Mouse (Mus musculus) forebrain, embryonic 14.5 days (tissue): ENCODE results near the gene C2cd2. TPM values are rescaled to one million over a fixed set of nuclear protein-coding genes. Genes with fewer than 3 reads are reported as not detected.
A peak's percentile ranks its signal among the peaks of the same experiment; 100 is the strongest.

Experiments used
- ATAC-seq: fragments of 200-750 bp; cut with Nextera tagmentation; 2 replicates; pipeline ENCODE4 v1.8.0; 2017; ENCODE audit warnings: mild to moderate bottlenecking, moderate library complexity
- DNase-seq: peaks from one replicate; pipeline ENCODE4 v3.0.0-alpha.2; 2015; ENCODE audit warnings: low spot score
- H3K27ac ChIP-seq: fragments of 300-500 bp; sonication (generic); 2 replicates; pipeline ENCODE4 v1.5.1; 2014; ENCODE audit warnings: low read depth, mild to moderate bottlenecking, control low read depth, low read length, moderate library complexity
- H3K27me3 ChIP-seq: fragments of 300-500 bp; sonication (generic); replicated peaks from 2 replicates; pipeline ENCODE4 v1.6.1; 2014; ENCODE audit warnings: low read length, control low read depth, mixed read lengths; ENCODE audit not compliant: control insufficient read depth, insufficient read depth
- H3K36me3 ChIP-seq: fragments of 300-500 bp; sonication (generic); 2 replicates; pipeline ENCODE4 v1.6.1; 2014; ENCODE audit warnings: low read length, control low read depth; ENCODE audit not compliant: control insufficient read depth, insufficient read depth
- H3K4me1 ChIP-seq: fragments of 300-500 bp; sonication (generic); 2 replicates; pipeline ENCODE4 v1.6.1; 2014; ENCODE audit warnings: antibody characterized with exemption, low read length, control low read depth; ENCODE audit not compliant: control insufficient read depth, insufficient read depth
- H3K4me2 ChIP-seq: fragments of 300-500 bp; sonication (generic); 2 replicates; pipeline ENCODE4 v1.6.1; 2014; ENCODE audit warnings: mild to moderate bottlenecking, control low read depth, low read length
- H3K4me3 ChIP-seq: fragments of 300-500 bp; sonication (generic); 2 replicates; pipeline ENCODE4 v1.5.1; 2014; ENCODE audit warnings: low read depth, low read length, control low read depth
- H3K9ac ChIP-seq: fragments of 300-500 bp; sonication (generic); 2 replicates; pipeline ENCODE4 v1.6.1; 2014; ENCODE audit warnings: mild to moderate bottlenecking, low read length, control low read depth, moderate library complexity
- H3K9me3 ChIP-seq: fragments of 300-500 bp; sonication (generic); replicated peaks from 2 replicates; pipeline ENCODE4 v1.6.1; 2016; ENCODE audit warnings: low read length, control low read depth, mixed read lengths; ENCODE audit not compliant: control insufficient read depth
- WGBS: fragments of 180-500 bp; shearing (Covaris S2); extraction: QIAGEN DNeasy Blood & Tissue Kit; methylation state at CpG from one replicate; pipeline ENCODE4 v1.1.7; 2014; 5-methylcytosine and 5-hydroxymethylcytosine counted together
- polyA plus RNA-seq: library from polyadenylated mRNA; unstranded; fragments of >200 nt; fragmentation: Nextera tagmentation; extraction: Ambion mirVana; gene quantifications from 2 replicates; pipeline ENCODE4 v1.2.1, GENCODE M21; 2014

Gene C2cd2
- polyA plus RNA-seq, 1 experiment from 2014 or later = 10.2 TPM

GRCm38 (mm10) chr16:97882891-97883290, 79.5 kb downstream of the C2cd2 start:
- Histone ChIP-seq H3K27ac (no peak overlapping the region), H3K4me3 (no peak overlapping the region), H3K27me3 (no peaks in the 10 kb centered on the region), H3K9ac (no peak overlapping the region), H3K4me2 (no peak overlapping the region), H3K9me3 (no peaks in the 10 kb centered on the region), H3K36me3 (peaks cover 3% of the 10 kb centered on the region; the same call in 1 of the 2 replicates), H3K4me1 (no peaks in the 10 kb centered on the region)
- DNase-seq = no peak
- no peak for ATAC-seq

DNA sequence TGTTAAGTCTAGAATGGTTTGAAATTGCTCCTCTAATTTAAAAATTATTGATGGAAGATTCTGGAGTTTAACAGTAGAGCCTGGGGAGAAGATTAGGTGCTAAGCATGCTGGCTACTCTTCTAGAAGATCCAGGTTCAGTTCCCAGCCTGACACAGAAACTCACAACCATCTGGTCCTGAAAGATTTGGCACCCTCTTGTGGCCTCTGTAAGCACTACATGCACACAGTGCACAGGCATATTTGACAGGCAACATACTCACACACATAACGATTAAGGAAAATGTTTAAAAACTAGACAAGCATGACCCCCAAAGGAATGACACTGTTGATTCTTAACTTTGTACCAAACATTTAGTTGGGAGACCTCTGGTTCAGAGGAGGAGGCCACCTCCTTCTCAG, 83.3 kb downstream of the C2cd2 start:
- DNase-seq = peak; percentile 38

DNA sequence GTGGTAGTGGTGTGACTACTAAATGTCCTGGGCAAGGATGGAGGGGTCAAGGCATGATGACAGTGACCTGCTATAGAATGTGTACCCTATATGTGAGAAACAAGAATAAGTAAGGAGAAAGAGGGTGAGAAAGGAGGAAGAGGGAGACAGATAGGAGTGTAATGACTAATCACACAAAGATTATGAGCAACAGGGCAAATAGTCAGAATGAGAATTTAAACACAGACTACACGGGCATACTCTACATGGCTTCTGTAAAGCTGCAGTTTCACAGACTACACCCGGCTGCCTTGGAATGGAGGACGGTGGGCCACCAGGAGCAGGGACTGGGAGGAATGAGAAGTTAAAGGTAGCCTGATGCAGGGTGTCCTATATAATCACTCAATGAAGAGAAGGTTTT, 84.9 kb downstream of the C2cd2 start:
- peaks cover 3% of the 10 kb centered on the region; the same call in 1 of the 2 replicates for H3K36me3 ChIP-seq
- no peaks in the 10 kb centered on the region for H3K27me3 ChIP-seq
- H3K4me3 ChIP-seq = no peak overlapping the region
- no peaks in the 10 kb centered on the region for H3K9me3 ChIP-seq
- no peak overlapping the region for H3K4me2 ChIP-seq
- DNase-seq = no peak
- H3K9ac ChIP-seq = no peak overlapping the region
- ATAC-seq = no peak
- no peak overlapping the region for H3K27ac ChIP-seq
- no peaks in the 10 kb centered on the region for H3K4me1 ChIP-seq
- WGBS = 93% methylated on average over 3 of the region's 3 CpGs

More for the DNA sequence above, 83.3 kb downstream of the C2cd2 start:
- Histone ChIP-seq H3K4me1 (no peaks in the 10 kb centered on the region), H3K9me3 (no peaks in the 10 kb centered on the region), H3K4me3 (no peak overlapping the region), H3K27me3 (no peaks in the 10 kb centered on the region), H3K4me2 (no peak overlapping the region), H3K9ac (no peak overlapping the region), H3K36me3 (peaks cover 3% of the 10 kb centered on the region; the same call in 1 of the 2 replicates), H3K27ac (no peak overlapping the region)
- no peak for ATAC-seq
- 77% methylated on average over 1 of the region's 1 CpGs for WGBS

- Histone ChIP-seq H3K9ac (no peak overlapping the region), H3K9me3 (no peaks in the 10 kb centered on the region), H3K27me3 (no peaks in the 10 kb centered on the region), H3K4me3 (no peak overlapping the region), H3K4me2 (no peak overlapping the region), H3K27ac (no peak overlapping the region), H3K36me3 (no peaks in the 10 kb centered on the region), H3K4me1 (no peaks in the 10 kb centered on the region)
- ATAC-seq (no peak), DNase-seq (no peak)
- 91% methylated on average over 4 of the region's 4 CpGs for WGBS
These were observed 87.3 kb downstream of the C2cd2 start for GRCm38 (mm10) chr16:97875101-97875500.

GRCm38 (mm10) chr16:97874376-97874775, 88.0 kb downstream of the C2cd2 start:
- DNase-seq (no peak), ATAC-seq (no peak)
- Histone ChIP-seq H3K27ac (no peak overlapping the region), H3K4me2 (no peak overlapping the region), H3K9ac (no peak overlapping the region), H3K4me1 (no peaks in the 10 kb centered on the region), H3K36me3 (no peaks in the 10 kb centered on the region), H3K4me3 (no peak overlapping the region), H3K9me3 (no peaks in the 10 kb centered on the region), H3K27me3 (no peaks in the 10 kb centered on the region)
- 65% methylated on average over 1 of the region's 1 CpGs for WGBS

- Histone ChIP-seq H3K4me2 (no peak overlapping the region), H3K9ac (no peak overlapping the region), H3K4me3 (no peak overlapping the region), H3K36me3 (peaks cover 3% of the 10 kb centered on the region; the same call in 1 of the 2 replicates), H3K4me1 (no peaks in the 10 kb centered on the region), H3K27ac (no peak overlapping the region), H3K9me3 (no peaks in the 10 kb centered on the region), H3K27me3 (no peaks in the 10 kb centered on the region)
- ATAC-seq (no peak), DNase-seq (no peak)
- WGBS = 67% methylated on average over 5 of the region's 5 CpGs
These were observed 89.7 kb downstream of the C2cd2 start for GRCm38 (mm10) chr16:97872657-97873056.

DNA sequence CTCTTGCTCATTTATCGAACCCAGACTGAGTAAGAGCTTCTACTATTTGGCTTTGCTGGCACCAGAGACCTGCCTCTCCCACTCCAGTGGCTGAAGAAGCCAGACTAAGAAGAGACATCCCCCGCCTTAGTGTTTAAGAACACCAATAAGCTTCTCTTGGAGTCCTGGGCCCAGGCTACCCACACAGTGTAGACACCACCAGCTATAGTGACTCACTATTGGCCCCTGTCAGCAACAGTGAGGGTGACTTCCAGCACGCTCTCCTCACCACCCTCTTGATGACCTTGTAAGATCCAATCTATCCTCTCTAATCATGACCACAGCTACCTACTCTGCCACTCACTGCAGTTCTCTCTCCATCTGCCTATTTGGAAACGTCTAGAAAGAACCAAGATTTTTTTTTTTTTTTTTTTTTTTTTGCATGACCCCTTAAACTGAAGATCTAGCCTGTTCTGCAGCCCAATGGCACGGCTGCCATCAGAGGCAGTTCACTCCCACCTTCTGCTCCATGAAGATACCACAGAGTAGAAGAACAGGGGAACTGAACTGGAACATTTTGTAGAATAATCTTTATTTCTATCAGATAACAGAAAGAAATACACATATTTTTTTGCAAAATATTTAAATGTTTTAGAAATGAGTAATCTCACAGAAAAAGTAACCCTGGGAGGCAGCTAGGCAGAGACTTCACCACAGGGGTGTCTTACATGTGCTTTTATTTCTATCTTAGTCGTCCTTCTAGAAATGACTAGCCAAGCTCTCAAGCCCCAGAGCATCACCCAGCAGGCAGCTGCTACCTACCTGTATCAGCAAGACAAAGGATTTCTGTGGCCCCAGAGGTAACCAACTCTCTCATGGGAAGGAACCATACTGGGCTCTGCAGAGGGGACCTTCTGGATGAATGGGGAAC, 93.0 kb downstream of the C2cd2 start:
- Histone ChIP-seq H3K4me2 (no peak overlapping the region), H3K27ac (no peak overlapping the region), H3K36me3 (peaks cover 3% of the 10 kb centered on the region; the same call in 1 of the 2 replicates), H3K9me3 (no peaks in the 10 kb centered on the region), H3K4me1 (no peaks in the 10 kb centered on the region), H3K4me3 (no peak overlapping the region), H3K27me3 (no peaks in the 10 kb centered on the region), H3K9ac (no peak overlapping the region)
- DNase-seq (no peak), ATAC-seq (no peak)
- WGBS = 70% methylated on average over 6 of the region's 6 CpGs

DNA sequence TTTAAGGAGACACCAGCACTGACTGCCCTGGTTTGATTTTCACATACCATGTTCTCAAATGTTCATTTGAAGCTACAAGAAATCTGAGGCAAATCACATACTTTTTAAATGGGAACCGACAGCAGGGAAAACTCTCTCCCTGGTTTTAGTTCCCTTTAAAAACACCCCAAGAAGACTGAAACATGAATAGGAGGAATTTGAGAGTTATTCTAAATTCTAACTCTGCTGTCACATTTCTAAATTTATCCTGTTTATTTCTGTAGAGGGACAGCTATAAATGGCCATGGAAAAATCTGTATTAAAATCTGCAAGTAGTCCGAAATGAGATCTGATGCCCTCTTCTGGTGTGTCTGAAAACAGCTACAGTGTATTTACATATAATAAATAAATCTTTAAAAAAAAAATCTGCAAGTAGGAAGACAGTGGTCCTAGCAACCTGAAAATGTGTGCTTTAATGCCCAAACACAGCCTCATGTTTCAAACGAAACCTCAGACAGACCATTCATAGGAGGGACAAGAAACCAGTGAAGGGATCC, 98.4 kb downstream of the C2cd2 start:
- peaks cover 7% of the 10 kb centered on the region; the same call in 1 of the 2 replicates for H3K36me3 ChIP-seq
- no peaks in the 10 kb centered on the region for H3K4me1 ChIP-seq
- no peaks in the 10 kb centered on the region for H3K9me3 ChIP-seq
- H3K27ac ChIP-seq = no peak overlapping the region
- H3K4me3 ChIP-seq = no peak overlapping the region
- no peak overlapping the region for H3K4me2 ChIP-seq
- WGBS = 82% methylated on average over 3 of the region's 3 CpGs
- DNase-seq (no peak), ATAC-seq (no peak)
- H3K27me3 ChIP-seq = no peaks in the 10 kb centered on the region
- H3K9ac ChIP-seq = no peak overlapping the region

DNA sequence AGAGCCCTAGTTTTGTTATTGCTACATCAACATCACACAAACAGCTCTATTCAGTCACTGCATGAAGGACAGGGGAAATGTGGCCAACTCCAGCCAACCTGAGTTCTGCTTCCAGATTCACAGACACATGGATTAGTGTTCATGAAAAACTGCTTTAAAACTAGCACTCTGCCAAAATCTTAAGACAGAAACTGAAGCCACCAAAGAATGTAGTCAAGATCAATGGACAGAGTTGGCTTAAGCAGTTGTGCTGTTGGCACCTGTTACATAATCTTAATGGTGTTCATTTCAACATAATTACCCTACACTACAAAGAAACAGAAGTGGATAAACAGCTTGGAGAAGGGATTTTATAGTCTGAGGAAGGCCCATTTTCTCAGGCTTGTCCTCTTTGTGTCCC, 106.3 kb downstream of the C2cd2 start:
- DNase-seq (peak; percentile 4), ATAC-seq (no peak)
- no peak overlapping the region for H3K4me2 ChIP-seq

More for the DNA sequence above, 106.3 kb downstream of the C2cd2 start:
- H3K4me1 ChIP-seq = no peaks in the 10 kb centered on the region
- no peak overlapping the region for H3K4me3 ChIP-seq
- no peaks in the 10 kb centered on the region for H3K27me3 ChIP-seq
- no peaks in the 10 kb centered on the region for H3K9me3 ChIP-seq
- no peak overlapping the region for H3K9ac ChIP-seq
- H3K27ac ChIP-seq = no peak overlapping the region
- H3K36me3 ChIP-seq = 0 out of 2 replicates have a peak, but pooled peaks cover 9% of the 10 kb centered on the region
